Mouse (Mus musculus) hematopoietic stem cell, adult 5-6 weeks (primary cell): ENCODE measurements around the gene 3110040M04Rik. TPM values are rescaled to one million over a fixed set of nuclear protein-coding genes. Genes with fewer than 3 reads are reported as not detected.
"Not testable (repeated sequence)": the region's sequence is repeated elsewhere in the genome, so short reads cannot be mapped to it uniquely, and the experiment has no call there.

Source experiments
- ATAC-seq, 2 experiments: fragments of 125-278 bp in 1 of 2; replicated peaks in 1 of 2; 2 replicates each; pipeline ENCODE4 v1.8.0; 2016 to 2017; ENCODE audit warnings: inconsistent platforms in 2 of 2, mild to moderate bottlenecking in 2 of 2, moderate number of reproducible peaks in 2 of 2, low read depth in 1 of 2, moderate TSS enrichment in 1 of 2; ENCODE audit not compliant: low FRiP score in 2 of 2, poor library complexity in 2 of 2, severe bottlenecking in 2 of 2, insufficient read depth in 1 of 2, low TSS enrichment in 1 of 2
- total RNA-seq: library from RNA; stranded (forward); fragments of 172-1452, 232-1000 nt; gene quantifications from 2 replicates; pipeline ENCODE4 v1.2.3, GENCODE M21; 2017

Gene 3110040M04Rik
- not detected in 2 replicates for total RNA-seq

- ATAC-seq = not testable (repeated sequence)
Observed at GRCm38 (mm10) chr1:151203818-151204217, at the start of gene 3110040M04Rik. Gene 3110040M04Rik, plus strand, starts transcription at chr1:151204121.

DNA sequence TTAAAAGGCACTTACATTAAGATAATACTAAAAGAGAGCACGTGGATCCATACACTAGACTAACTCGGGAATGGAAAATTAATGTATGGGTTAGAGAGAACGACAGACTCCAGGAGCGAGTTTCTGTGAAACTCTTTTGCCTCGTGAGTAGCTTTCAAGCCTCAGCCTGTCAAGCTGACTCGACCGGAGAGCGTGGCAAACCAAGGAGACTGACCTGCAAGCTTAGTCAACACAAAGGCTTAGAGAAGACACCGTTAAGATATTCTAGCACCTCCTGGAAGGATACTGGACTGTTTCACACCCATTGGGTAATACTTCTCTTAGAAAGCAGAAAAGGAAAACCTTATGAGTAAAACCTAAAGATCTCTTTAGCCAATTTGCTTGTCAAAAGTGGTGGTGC, 49.8 kb upstream of the 3110040M04Rik start:
- not testable (repeated sequence) for ATAC-seq

GRCm38 (mm10) chr1:151156129-151156528, 47.8 kb upstream of the 3110040M04Rik start:
- ATAC-seq = no peak

- ATAC-seq = no peak
Observed at GRCm38 (mm10) chr1:151156777-151157632, 46.9 kb upstream of the 3110040M04Rik start.

GRCm38 (mm10) chr1:151157963-151158856, 45.7 kb upstream of the 3110040M04Rik start:
- ATAC-seq = no peak

- ATAC-seq = no peak
Observed at GRCm38 (mm10) chr1:151158857-151159510, 44.9 kb upstream of the 3110040M04Rik start.

- no peak for ATAC-seq
Observed at GRCm38 (mm10) chr1:151166031-151166430, 37.9 kb upstream of the 3110040M04Rik start.

- ATAC-seq = no peak; a peak in 1 of 4 replicates
Observed at GRCm38 (mm10) chr1:151167297-151168047, 36.4 kb upstream of the 3110040M04Rik start.

GRCm38 (mm10) chr1:151168637-151169036, 35.3 kb upstream of the 3110040M04Rik start:
- ATAC-seq = no peak

DNA sequence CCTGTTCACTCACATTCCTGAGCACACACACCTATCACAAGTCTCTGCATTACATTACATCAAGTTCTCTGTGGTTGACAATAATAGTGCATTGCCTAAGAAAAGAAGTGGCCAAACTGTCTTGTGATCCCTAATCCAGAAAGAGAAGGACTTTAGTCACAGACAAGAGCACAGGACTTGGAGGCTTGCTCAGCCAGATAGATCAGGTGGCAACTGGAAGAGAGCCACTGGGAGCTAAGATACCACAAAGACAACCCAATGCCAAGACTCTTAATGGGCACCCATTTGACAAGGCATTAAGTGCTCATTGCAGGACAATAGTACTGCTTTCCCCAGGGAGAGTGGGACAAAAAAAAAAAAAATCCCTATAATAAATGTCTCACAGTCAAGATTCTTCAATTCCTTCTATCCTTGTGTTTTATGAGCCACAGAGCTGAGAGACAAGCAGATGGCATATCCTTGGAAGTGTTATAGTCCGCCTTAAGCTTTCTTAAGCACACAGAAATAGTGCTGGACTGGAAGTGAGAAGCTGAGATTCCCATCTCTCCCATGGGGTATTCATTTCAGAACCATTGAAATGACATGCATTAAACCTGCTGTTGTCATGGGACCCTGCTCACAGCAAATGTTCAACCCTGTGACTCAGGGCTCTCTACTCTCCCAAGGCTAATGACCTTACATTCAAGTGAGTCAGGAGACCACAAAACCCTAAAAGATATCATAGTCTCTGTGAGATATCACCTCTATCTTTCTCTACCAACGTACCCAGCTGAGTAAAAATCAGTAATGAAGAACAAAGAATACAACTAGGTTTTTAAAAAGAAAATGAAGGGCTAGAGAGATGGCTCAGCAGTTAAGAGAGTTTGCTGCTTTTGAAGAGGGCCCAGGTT, 32.1 kb upstream of the 3110040M04Rik start:
- no peak for ATAC-seq

GRCm38 (mm10) chr1:151177030-151177936, 26.6 kb upstream of the 3110040M04Rik start:
- peak; percentile 85 to 88 for ATAC-seq

DNA sequence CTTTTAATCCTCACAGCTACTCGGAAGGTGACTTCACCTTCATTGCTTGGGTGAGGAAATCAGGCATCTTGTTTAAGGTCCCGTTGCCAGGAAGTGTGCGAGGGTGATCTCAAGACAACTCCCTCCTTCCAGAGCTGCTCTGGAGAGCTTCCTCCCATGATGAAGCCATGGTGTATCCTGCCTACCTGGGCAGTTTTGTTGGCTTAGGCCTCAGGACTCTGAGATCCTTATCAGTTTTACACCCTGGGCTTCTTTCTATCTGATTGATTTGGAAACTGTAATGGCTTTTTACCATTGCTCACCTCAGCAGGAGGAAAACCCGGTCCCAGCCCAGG, 26.0 kb upstream of the 3110040M04Rik start:
- no peak; a peak in 1 of 4 replicates for ATAC-seq

DNA sequence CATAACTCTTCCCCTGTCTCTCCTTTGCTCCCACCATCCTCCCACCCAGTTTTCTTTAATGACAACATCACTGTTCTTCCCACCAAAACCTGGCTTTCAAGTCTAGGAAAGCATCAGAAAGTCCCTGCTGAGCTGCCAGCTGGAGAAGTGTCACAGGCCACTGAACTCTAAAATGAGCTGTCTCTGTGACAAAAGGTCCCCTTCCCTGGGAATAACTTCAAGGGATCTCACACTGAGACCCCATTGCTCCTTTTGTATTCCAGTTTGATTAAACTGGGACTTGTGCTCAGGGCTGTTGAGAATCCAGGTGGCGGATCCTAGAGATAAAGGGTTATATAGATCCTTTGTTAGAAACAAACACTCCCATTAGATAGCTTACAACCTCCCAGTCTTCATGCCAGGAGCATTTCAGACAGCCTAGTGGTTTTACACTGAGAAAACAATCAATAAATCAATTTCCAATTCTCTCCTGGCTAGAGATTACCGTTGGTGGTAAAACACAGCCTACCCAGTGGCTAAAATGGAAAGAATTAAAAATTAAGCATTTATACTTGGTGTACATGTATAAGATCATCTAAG, 25.3 kb upstream of the 3110040M04Rik start:
- no peak for ATAC-seq

DNA sequence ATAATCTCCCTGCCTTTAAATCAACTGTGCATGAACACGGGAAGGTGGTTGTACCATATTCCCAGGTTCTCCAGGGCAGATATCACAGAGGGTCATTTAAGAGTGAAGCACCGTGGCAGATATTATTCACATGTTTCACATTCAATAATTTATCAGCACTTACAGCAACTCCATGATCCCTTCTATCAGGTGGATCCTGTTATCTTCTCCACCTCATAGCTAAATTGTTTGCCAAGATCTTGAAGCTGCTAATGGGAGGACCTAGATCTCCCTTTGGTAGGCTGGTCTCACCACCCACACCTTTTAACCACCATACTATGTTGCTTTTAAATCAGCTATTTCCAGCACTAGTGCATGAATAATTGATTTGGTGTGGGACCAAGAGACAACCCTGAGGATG, 23.8 kb upstream of the 3110040M04Rik start:
- ATAC-seq = no peak

GRCm38 (mm10) chr1:151182266-151182665, 21.7 kb upstream of the 3110040M04Rik start, which contains the start of gene Gm47985:
Gene Gm47985, plus strand, starts transcription at chr1:151182537.
- not testable (repeated sequence) for ATAC-seq
